Mouse (Mus musculus) thymus, adult 2 months (tissue): ENCODE results near the gene Paxx.

Experiments used
- CTCF ChIP-seq: fragments of 200-500 bp; IDR thresholded peaks from 2 replicates; pipeline ENCODE4 v1.5.1; 2012; ENCODE audit warnings: mild to moderate bottlenecking, control low read depth, low read length, moderate library complexity, borderline replicate concordance; ENCODE audit not compliant: control insufficient read depth, poor library complexity, insufficient read depth; ENCODE audit errors: extremely low read depth
- POLR2A ChIP-seq: fragments of 200-500 bp; IDR thresholded peaks from 2 replicates; pipeline ENCODE4 v1.6.1; 2012; ENCODE audit warnings: mild to moderate bottlenecking, low read length, control low read depth, moderate library complexity; ENCODE audit not compliant: control insufficient read depth, poor library complexity, insufficient read depth; ENCODE audit errors: extremely low read depth

- TF ChIP-seq POLR2A (no peak), CTCF (no peak)
Measured at GRCm38 (mm10) chr2:25433101-25433500, 27.8 kb downstream of the Paxx start.
